Mouse (Mus musculus) cerebellum, adult (tissue): Measurements from ENCODE around the gene Gm20388.
"Not testable (repeated sequence)": the region's sequence is repeated elsewhere in the genome, so short reads cannot be mapped to it uniquely, and the experiment has no call there.

Source experiments
- ATAC-seq: cut with Nextera tagmentation; 2 replicates; pipeline ENCODE4 v1.9.2; 2017; ENCODE audit warnings: mild to moderate bottlenecking, moderate library complexity, mixed read lengths; ENCODE audit not compliant: insufficient number of reproducible peaks, low FRiP score, low TSS enrichment

The Gm20388 gene

GRCm38 (mm10) chr8:120338678-120339077 lies 428.0 kb downstream of the Gm20388 start:
- ATAC-seq, result no peak

GRCm38 (mm10) chr8:120339743-120340142 lies 429.1 kb downstream of the Gm20388 start:
- no peak for ATAC-seq

- ATAC-seq, result no peak
Observed at GRCm38 (mm10) chr8:120341124-120341523, 430.5 kb downstream of the Gm20388 start.

- no peak for ATAC-seq
Observed at GRCm38 (mm10) chr8:120342847-120343548, 432.4 kb downstream of the Gm20388 start.

GRCm38 (mm10) chr8:120343582-120343981 lies 432.9 kb downstream of the Gm20388 start:
- no peak for ATAC-seq

- ATAC-seq, result no peak
Observed at GRCm38 (mm10) chr8:120344166-120344565, 433.5 kb downstream of the Gm20388 start.

GRCm38 (mm10) chr8:120344583-120344982 lies 433.9 kb downstream of the Gm20388 start:
- ATAC-seq, result no peak

GRCm38 (mm10) chr8:120347734-120348341 lies 437.2 kb downstream of the Gm20388 start:
- no peak for ATAC-seq

GRCm38 (mm10) chr8:120348922-120349321 lies 438.3 kb downstream of the Gm20388 start:
- ATAC-seq, result no peak

- 0 out of 2 replicates have a peak, but pooled peaks have one; percentile 10 for ATAC-seq
Observed at GRCm38 (mm10) chr8:120351332-120352071, 440.9 kb downstream of the Gm20388 start.

- ATAC-seq, result no peak
Observed at GRCm38 (mm10) chr8:120352096-120352495, 441.5 kb downstream of the Gm20388 start.

- ATAC-seq, result no peak
Observed at GRCm38 (mm10) chr8:120356067-120356466, 445.4 kb downstream of the Gm20388 start.

GRCm38 (mm10) chr8:120357504-120357903 lies 446.9 kb downstream of the Gm20388 start:
- no peak for ATAC-seq

- no peak for ATAC-seq
Observed at GRCm38 (mm10) chr8:120361301-120361700, 450.7 kb downstream of the Gm20388 start.

- ATAC-seq, result no peak
Observed at GRCm38 (mm10) chr8:120363552-120364071, 453.0 kb downstream of the Gm20388 start.

GRCm38 (mm10) chr8:120364093-120364725 lies 453.6 kb downstream of the Gm20388 start:
- no peak for ATAC-seq

- no peak for ATAC-seq
Observed at GRCm38 (mm10) chr8:120366840-120367239, 456.2 kb downstream of the Gm20388 start.

GRCm38 (mm10) chr8:120368191-120368590 lies 457.6 kb downstream of the Gm20388 start:
- ATAC-seq, result not testable (repeated sequence)

GRCm38 (mm10) chr8:120368814-120369649 lies 458.4 kb downstream of the Gm20388 start:
- ATAC-seq, result peak; percentile 45; the same call in 1 of the 2 replicates

GRCm38 (mm10) chr8:120369956-120370355 lies 459.3 kb downstream of the Gm20388 start:
- ATAC-seq, result no peak
